Mouse (Mus musculus) embryonic facial prominence, embryonic 13.5 days (tissue): Measurements from ENCODE around the gene Ssu72. TPM values are rescaled to one million over a fixed set of nuclear protein-coding genes. Genes with fewer than 3 reads are reported as not detected.

Experiments
- ATAC-seq: fragments of 200-750 bp; cut with Nextera tagmentation; 2 replicates; pipeline ENCODE4 v1.8.0; 2017; ENCODE audit warnings: low read depth; ENCODE audit not compliant: insufficient number of reproducible peaks, insufficient read depth, low FRiP score, low TSS enrichment
- H3K27ac ChIP-seq: fragments of 300-500 bp; sonication (generic); 2 replicates; pipeline ENCODE4 v1.5.1; 2015; ENCODE audit warnings: moderate library complexity, mild to moderate bottlenecking, inconsistent platforms
- H3K27me3 ChIP-seq: fragments of 300-500 bp; sonication (generic); 2 replicates; pipeline ENCODE4 v1.6.1; 2015; ENCODE audit warnings: mild to moderate bottlenecking, inconsistent platforms
- H3K36me3 ChIP-seq: fragments of 300-500 bp; sonication (generic); 2 replicates; pipeline ENCODE4 v1.6.1; 2015; ENCODE audit warnings: mild to moderate bottlenecking, inconsistent platforms
- H3K4me1 ChIP-seq: fragments of 300-500 bp; sonication (generic); 2 replicates; pipeline ENCODE4 v1.6.1; 2015; ENCODE audit warnings: inconsistent platforms
- H3K4me2 ChIP-seq: fragments of 300-500 bp; sonication (generic); 2 replicates; pipeline ENCODE4 v1.6.1; 2015; ENCODE audit warnings: moderate library complexity, mild to moderate bottlenecking, inconsistent platforms
- H3K4me3 ChIP-seq: fragments of 300-500 bp; sonication (generic); 2 replicates; pipeline ENCODE4 v1.5.1; 2015; ENCODE audit warnings: mild to moderate bottlenecking, inconsistent platforms
- H3K9ac ChIP-seq: fragments of 300-500 bp; sonication (generic); 2 replicates; pipeline ENCODE4 v1.6.1; 2015; ENCODE audit warnings: mild to moderate bottlenecking, inconsistent platforms
- H3K9me3 ChIP-seq: fragments of 300-500 bp; sonication (generic); 2 replicates; pipeline ENCODE4 v1.6.1; 2016; ENCODE audit warnings: inconsistent platforms
- WGBS: fragments of 180-500 bp; shearing (Covaris S2); methylation state at CpG from one replicate; pipeline ENCODE4 v1.1.7; 2015; ENCODE audit warnings: mixed read lengths; 5-methylcytosine and 5-hydroxymethylcytosine counted together
- polyA plus RNA-seq: library from polyadenylated mRNA; unstranded; fragments of >200 nt; fragmentation: Nextera tagmentation; extraction: Ambion mirVana; gene quantifications from 2 replicates; pipeline ENCODE4 v1.2.1, GENCODE M21; 2015

The Ssu72 gene
- polyA plus RNA-seq, 1 experiment from 2014 or later = 136 TPM

- Histone ChIP-seq H3K9me3 (no peaks in the 10 kb centered on the region), H3K4me2 (peak within 1 kb of the TSS; percentile 97), H3K36me3 (peaks cover 18% of the 10 kb centered on the region), H3K27ac (peak within 1 kb of the TSS; percentile 58), H3K27me3 (no peaks in the 10 kb centered on the region), H3K4me3 (peak within 1 kb of the TSS; percentile 91), H3K9ac (peak within 1 kb of the TSS; percentile 88), H3K4me1 (peaks cover 22% of the 10 kb centered on the region)
- WGBS = under 1% methylated on average over 68 of the region's 68 CpGs
- peak; percentile 95 for ATAC-seq
Observed at GRCm38 (mm10) chr4:155760613-155761355, 56.2 kb downstream of the Ssu72 start, which contains the start of gene Atad3a. Atad3a (minus strand) TSS chr4:155761093.

DNA sequence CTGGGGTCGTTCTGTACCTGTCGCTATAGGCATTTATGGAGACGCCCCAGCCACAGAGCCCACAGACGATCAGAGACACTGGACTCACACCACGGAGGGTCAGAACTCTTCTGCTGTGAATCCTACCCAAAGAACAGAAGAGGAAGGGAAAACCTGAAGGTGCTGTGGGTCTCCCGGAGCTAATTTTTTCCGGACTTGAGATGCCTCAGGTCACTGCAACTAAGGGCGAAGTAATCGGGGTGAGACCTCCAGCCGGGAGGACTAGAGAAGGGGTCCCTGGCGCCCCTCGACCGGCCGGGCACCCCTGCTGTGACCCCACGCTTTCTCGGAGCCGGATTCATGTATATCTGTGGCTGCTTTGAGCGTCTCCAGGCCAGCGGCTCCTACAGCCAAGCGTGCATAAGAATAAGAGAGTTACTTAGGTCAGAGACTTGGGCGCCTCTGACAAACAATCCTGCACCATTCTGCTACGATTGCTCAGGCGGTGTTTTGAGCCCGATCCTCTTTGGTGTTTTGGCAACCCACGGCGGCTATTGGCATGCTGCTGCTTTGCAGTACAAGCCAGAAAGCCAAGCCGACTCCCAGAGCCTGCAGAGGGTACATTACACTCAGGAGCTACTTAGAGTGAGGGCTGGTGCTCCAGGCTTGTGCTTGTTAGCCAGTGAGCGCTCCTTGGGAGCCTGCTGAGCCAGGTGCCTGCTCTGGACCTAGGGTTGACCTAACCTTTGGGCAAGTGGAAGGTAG lies 56.9 kb downstream of the Ssu72 start:
- H3K4me3 ChIP-seq = peak overlapping the region; percentile 91
- no peaks in the 10 kb centered on the region for H3K9me3 ChIP-seq
- H3K4me1 ChIP-seq = peaks cover 22% of the 10 kb centered on the region
- peak overlapping the region; percentile 97 for H3K4me2 ChIP-seq
- peak overlapping the region; percentile 88 for H3K9ac ChIP-seq
- no peaks in the 10 kb centered on the region for H3K27me3 ChIP-seq
- peak overlapping the region; percentile 58 for H3K27ac ChIP-seq
- ATAC-seq = no peak
- WGBS = 1% methylated on average over 28 of the region's 28 CpGs
- peaks cover 10% of the 10 kb centered on the region for H3K36me3 ChIP-seq

DNA sequence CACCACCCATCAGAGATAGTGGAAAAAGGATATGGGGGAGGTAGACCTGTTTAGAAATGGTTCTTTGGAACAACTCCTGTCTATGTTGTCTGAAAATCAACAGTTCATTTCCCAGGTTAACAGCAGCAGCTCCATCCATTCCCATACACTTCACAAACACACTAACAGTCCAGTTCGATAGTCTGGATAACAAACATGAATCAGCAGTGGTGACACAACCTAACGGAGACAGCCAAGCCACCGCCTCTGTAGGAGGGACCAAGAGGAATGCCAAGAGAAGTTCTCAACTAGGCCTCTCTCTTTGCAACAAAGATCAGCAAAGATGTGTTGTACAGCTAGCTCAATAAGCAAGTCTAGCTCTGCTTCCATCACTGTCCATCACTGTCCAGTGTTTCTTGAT lies 57.8 kb downstream of the Ssu72 start:
- peak overlapping the region; percentile 97; the same call in 1 of the 2 replicates for H3K4me2 ChIP-seq
- no peak for ATAC-seq

DNA sequence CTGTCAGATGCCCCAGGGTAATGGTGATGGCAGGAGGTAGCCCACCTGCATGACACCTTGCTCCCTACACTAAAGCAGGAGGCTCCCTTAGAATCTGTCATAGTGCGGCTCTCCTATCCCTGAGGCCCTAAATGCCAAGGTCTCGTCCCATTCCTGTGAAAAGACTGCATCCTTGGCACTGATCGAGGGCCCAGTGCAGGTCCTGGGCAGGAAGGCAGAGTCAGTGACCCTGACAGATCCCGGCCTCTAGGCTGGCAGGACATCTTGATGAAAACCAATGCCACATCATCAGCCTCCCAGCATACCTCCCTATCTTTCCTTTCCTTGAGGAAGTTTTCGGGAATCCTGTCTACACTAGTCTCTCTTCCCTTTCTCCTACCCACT lies 64.9 kb downstream of the Ssu72 start:
- peaks cover 16% of the 10 kb centered on the region; the same call in 1 of the 2 replicates for H3K27me3 ChIP-seq
- peaks cover 28% of the 10 kb centered on the region for H3K4me1 ChIP-seq
- no peaks in the 10 kb centered on the region for H3K9me3 ChIP-seq
- peak overlapping the region; percentile 74 for H3K4me2 ChIP-seq
- H3K4me3 ChIP-seq = peak overlapping the region; percentile 54
- WGBS = 68% methylated on average over 5 of the region's 5 CpGs
- no peaks in the 10 kb centered on the region for H3K36me3 ChIP-seq
- H3K9ac ChIP-seq = peak overlapping the region; percentile 80
- no peak for ATAC-seq
- H3K27ac ChIP-seq = peak overlapping the region; percentile 48

More for the DNA sequence above, 57.8 kb downstream of the Ssu72 start:
- Histone ChIP-seq H3K9ac (0 out of 2 replicates have a peak overlapping the region, but pooled peaks have one; percentile 2), H3K36me3 (peaks cover 2% of the 10 kb centered on the region; the same call in 1 of the 2 replicates), H3K27me3 (no peaks in the 10 kb centered on the region), H3K4me3 (no peak overlapping the region), H3K4me1 (peaks cover 22% of the 10 kb centered on the region), H3K9me3 (no peaks in the 10 kb centered on the region), H3K27ac (no peak overlapping the region)
- WGBS = 94% methylated on average over 3 of the region's 3 CpGs

DNA sequence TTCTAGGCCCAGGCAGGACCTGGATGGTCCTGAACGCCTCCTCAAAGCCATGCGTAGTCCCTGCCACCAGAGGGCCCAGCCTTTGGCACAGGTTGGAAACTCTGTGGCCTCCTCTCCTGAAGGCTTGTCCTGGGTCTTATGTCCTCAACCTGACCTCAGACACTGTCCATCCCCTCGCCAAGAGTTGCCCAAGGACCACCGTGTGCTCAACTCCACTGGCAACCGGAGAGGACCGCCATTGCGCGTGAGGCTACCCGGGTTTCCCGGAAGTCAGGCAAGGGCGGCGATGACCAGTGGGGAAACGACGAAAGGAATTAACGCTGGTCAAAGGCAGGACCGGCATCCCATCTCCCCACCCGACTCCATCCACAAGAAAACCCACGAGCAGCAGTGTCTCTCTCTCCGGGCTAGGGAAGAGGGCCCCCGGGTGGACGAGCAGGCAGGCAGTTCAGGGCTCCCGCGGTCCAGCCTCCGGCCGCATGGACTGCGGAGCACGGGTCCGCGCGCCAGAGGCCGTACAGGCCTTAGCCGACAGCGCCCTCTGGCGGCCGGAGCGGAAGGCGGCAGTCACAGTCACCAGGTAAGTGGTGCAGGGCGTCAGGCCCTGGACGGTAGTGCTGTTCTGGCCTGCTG lies 65.4 kb downstream of the Ssu72 start:
- Histone ChIP-seq H3K4me1 (peaks cover 33% of the 10 kb centered on the region), H3K36me3 (no peaks in the 10 kb centered on the region), H3K9me3 (no peaks in the 10 kb centered on the region), H3K9ac (peak overlapping the region; percentile 80), H3K4me2 (peak overlapping the region; percentile 74), H3K27ac (peak overlapping the region; percentile 48), H3K27me3 (peaks cover 16% of the 10 kb centered on the region; the same call in 1 of the 2 replicates), H3K4me3 (peak overlapping the region; percentile 54)
- peak; percentile 68 for ATAC-seq
- WGBS = under 1% methylated on average over 39 of the region's 39 CpGs

- H3K36me3 ChIP-seq = no peaks in the 10 kb centered on the region
- peak overlapping the region; percentile 54 for H3K4me3 ChIP-seq
- peak overlapping the region; percentile 80 for H3K9ac ChIP-seq
- WGBS = 42% methylated on average over 24 of the region's 24 CpGs
- H3K4me1 ChIP-seq = peaks cover 39% of the 10 kb centered on the region
- peak overlapping the region; percentile 74 for H3K4me2 ChIP-seq
- no peak for ATAC-seq
- H3K27ac ChIP-seq = no peak overlapping the region
- H3K27me3 ChIP-seq = peaks cover 16% of the 10 kb centered on the region; the same call in 1 of the 2 replicates
- no peaks in the 10 kb centered on the region for H3K9me3 ChIP-seq
Observed at GRCm38 (mm10) chr4:155770626-155771025, 66.0 kb downstream of the Ssu72 start.

GRCm38 (mm10) chr4:155771706-155772105 lies 67.1 kb downstream of the Ssu72 start:
- H3K9me3 ChIP-seq = no peaks in the 10 kb centered on the region
- peaks cover 16% of the 10 kb centered on the region; the same call in 1 of the 2 replicates for H3K27me3 ChIP-seq
- H3K27ac ChIP-seq = no peak overlapping the region
- ATAC-seq = no peak
- 86% methylated on average over 2 of the region's 2 CpGs for WGBS
- no peak overlapping the region for H3K4me2 ChIP-seq
- peaks cover 44% of the 10 kb centered on the region for H3K4me1 ChIP-seq
- no peak overlapping the region for H3K9ac ChIP-seq
- no peak overlapping the region for H3K4me3 ChIP-seq
- H3K36me3 ChIP-seq = no peaks in the 10 kb centered on the region

GRCm38 (mm10) chr4:155772786-155773185 lies 68.2 kb downstream of the Ssu72 start:
- ATAC-seq = no peak
- no peak overlapping the region for H3K4me3 ChIP-seq
- H3K9me3 ChIP-seq = no peaks in the 10 kb centered on the region
- WGBS = 85% methylated on average over 13 of the region's 13 CpGs
- no peak overlapping the region for H3K9ac ChIP-seq
- peaks cover 48% of the 10 kb centered on the region for H3K4me1 ChIP-seq
- H3K4me2 ChIP-seq = no peak overlapping the region
- H3K27me3 ChIP-seq = peaks cover 16% of the 10 kb centered on the region; the same call in 1 of the 2 replicates
- H3K27ac ChIP-seq = no peak overlapping the region
- no peaks in the 10 kb centered on the region for H3K36me3 ChIP-seq

- H3K27ac ChIP-seq = no peak overlapping the region
Observed at GRCm38 (mm10) chr4:155773335-155774078, 68.9 kb downstream of the Ssu72 start.

DNA sequence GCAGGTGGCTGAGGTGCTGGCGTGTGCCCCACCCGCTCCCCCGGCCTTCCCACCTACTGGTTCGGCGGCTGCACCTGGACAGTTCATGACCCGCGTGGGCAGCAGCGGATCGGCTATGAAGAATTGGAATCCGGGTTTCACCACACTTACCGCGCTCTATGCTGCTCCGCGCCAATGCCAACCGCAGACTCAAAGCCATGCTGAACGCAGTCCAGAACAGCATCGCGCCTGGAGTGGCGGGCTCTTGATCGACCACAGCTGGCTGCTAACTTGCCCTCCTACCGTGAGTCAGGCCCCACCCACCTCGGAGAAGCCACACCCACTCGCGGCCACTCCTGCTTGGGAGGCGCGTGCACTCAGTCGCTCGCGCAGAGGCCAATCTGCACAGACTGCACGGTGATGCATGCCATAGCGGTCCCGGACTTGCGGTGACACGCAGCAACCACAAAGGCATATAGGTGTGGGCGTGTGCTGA lies 69.7 kb downstream of the Ssu72 start, which contains the start of gene Vwa1:
Gene Vwa1, minus strand, starts transcription at position 419 of the 475 bp plus-strand sequence.
- Histone ChIP-seq H3K9ac (peak within 1 kb of the TSS; percentile 54), H3K9me3 (no peaks in the 10 kb centered on the region), H3K4me1 (peaks cover 48% of the 10 kb centered on the region), H3K4me3 (peak within 1 kb of the TSS; percentile 43), H3K27ac (peak within 1 kb of the TSS; percentile 75), H3K27me3 (peaks cover 16% of the 10 kb centered on the region; the same call in 1 of the 2 replicates), H3K36me3 (no peaks in the 10 kb centered on the region), H3K4me2 (peak within 1 kb of the TSS; percentile 83)
- WGBS = under 1% methylated on average over 35 of the region's 35 CpGs
- ATAC-seq = peak; percentile 81

More at GRCm38 (mm10) chr4:155773335-155774078, 68.9 kb downstream of the Ssu72 start:
- Histone ChIP-seq H3K27me3 (peaks cover 16% of the 10 kb centered on the region; the same call in 1 of the 2 replicates), H3K9me3 (no peaks in the 10 kb centered on the region), H3K4me1 (peaks cover 48% of the 10 kb centered on the region), H3K9ac (peak overlapping the region; percentile 54; the same call in 1 of the 2 replicates), H3K36me3 (no peaks in the 10 kb centered on the region), H3K4me3 (peak overlapping the region; percentile 43), H3K4me2 (peak overlapping the region; percentile 83)
- no peak for ATAC-seq
- 30% methylated on average over 5 of the region's 5 CpGs for WGBS
